Mouse (Mus musculus) kidney, postnatal 0 days (tissue): Measurements from ENCODE around the gene Abcc5. TPM values are rescaled to one million over a fixed set of nuclear protein-coding genes. Genes with fewer than 3 reads are reported as not detected.
A peak's percentile ranks its signal among the peaks of the same experiment; 100 is the strongest.
"Not testable (repeated sequence)": the region's sequence is repeated elsewhere in the genome, so short reads cannot be mapped to it uniquely, and the experiment has no call there.

Experiments
- ATAC-seq: fragments of 200-750 bp; cut with Nextera tagmentation; replicated peaks from 2 replicates; pipeline ENCODE4 v1.8.0; 2017; ENCODE audit warnings: low read depth, moderate number of reproducible peaks, moderate TSS enrichment, moderate library complexity; ENCODE audit not compliant: low FRiP score
- DNase-seq: peaks from one replicate; pipeline ENCODE4 v3.0.0-alpha.2; 2016; ENCODE audit warnings: low spot score
- H3K27ac ChIP-seq: fragments of 300-500 bp; sonication (generic); 2 replicates; pipeline ENCODE4 v1.5.1; 2014; ENCODE audit warnings: mild to moderate bottlenecking
- H3K27me3 ChIP-seq: fragments of 300-500 bp; sonication (generic); 2 replicates; pipeline ENCODE4 v1.6.1; 2014; ENCODE audit warnings: low read length, mixed read lengths; ENCODE audit not compliant: insufficient read depth
- H3K36me3 ChIP-seq: fragments of 300-500 bp; sonication (generic); 2 replicates; pipeline ENCODE4 v1.6.1; 2014; ENCODE audit warnings: low read length, mixed read lengths; ENCODE audit not compliant: insufficient read depth
- H3K4me1 ChIP-seq: fragments of 300-500 bp; sonication (generic); replicated peaks from 2 replicates; pipeline ENCODE4 v1.6.1; 2014; ENCODE audit warnings: antibody characterized with exemption, low read length, mixed read lengths; ENCODE audit not compliant: insufficient read depth
- H3K4me2 ChIP-seq: fragments of 300-500 bp; sonication (generic); 2 replicates; pipeline ENCODE4 v1.6.1; 2014; ENCODE audit warnings: mild to moderate bottlenecking, low read length, moderate library complexity, mixed read lengths
- H3K4me3 ChIP-seq: fragments of 300-500 bp; sonication (generic); replicated peaks from 2 replicates; pipeline ENCODE4 v1.5.1; 2014; ENCODE audit warnings: low read depth, low read length
- H3K9ac ChIP-seq: fragments of 300-500 bp; sonication (generic); 2 replicates; pipeline ENCODE4 v1.6.1; 2014; ENCODE audit warnings: low read depth, low read length
- H3K9me3 ChIP-seq: fragments of 300-500 bp; sonication (generic); replicated peaks from 2 replicates; pipeline ENCODE4 v1.6.1; 2016; ENCODE audit warnings: low read length, inconsistent platforms, mixed read lengths
- CTCF ChIP-seq: IDR thresholded peaks from 2 replicates; pipeline ENCODE4 v1.5.1; 2016; ENCODE audit warnings: antibody characterized with exemption, low read depth, mild to moderate bottlenecking, moderate library complexity
- WGBS: fragments of 180-500 bp; shearing (Covaris S2); extraction: QIAGEN DNeasy Blood & Tissue Kit; methylation state at CpG from one replicate; pipeline ENCODE4 v1.1.7; 2014; 5-methylcytosine and 5-hydroxymethylcytosine counted together
- polyA plus RNA-seq: library from polyadenylated mRNA; unstranded; fragments of >200 nt; fragmentation: Nextera tagmentation; extraction: Ambion mirVana; gene quantifications from 2 replicates; pipeline ENCODE4 v1.2.1, GENCODE M21; 2015

Abcc5 gene
- polyA plus RNA-seq, 1 experiment from 2014 or later = 35.7 TPM

DNA sequence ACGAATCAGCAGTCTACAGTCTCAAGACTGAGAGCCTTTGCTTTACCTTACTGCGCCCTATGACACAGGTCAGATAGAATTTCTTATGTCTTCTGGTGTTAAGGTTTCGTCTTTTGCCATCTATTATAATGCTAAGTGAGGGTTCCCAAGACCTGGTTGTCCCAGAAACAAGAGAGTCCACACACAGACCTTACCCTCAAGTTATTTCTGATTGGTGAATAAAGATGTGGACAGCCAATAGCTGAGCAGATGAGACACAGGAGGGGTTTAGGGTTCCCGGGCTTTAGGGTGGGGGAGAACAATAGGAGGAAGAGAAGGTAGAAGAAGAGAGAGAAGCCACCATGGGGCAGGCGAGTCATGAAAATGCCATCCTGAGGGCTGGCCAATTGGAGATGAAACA is 50.9 kb downstream of the Abcc5 start:
- 90% methylated on average over 5 of the region's 5 CpGs for whole genome bisulfite sequencing
- Histone ChIP-seq H3K4me2 (no peak overlapping the region), H3K27ac (no peak overlapping the region), H3K9ac (no peak overlapping the region), H3K36me3 (peaks cover 26% of the 10 kb centered on the region), H3K4me1 (no peaks in the 10 kb centered on the region), H3K4me3 (no peak overlapping the region), H3K9me3 (no peaks in the 10 kb centered on the region), H3K27me3 (no peaks in the 10 kb centered on the region)
- DNase-seq = no peak
- ATAC-seq = no peak
- TF ChIP-seq CTCF = no peak

DNA sequence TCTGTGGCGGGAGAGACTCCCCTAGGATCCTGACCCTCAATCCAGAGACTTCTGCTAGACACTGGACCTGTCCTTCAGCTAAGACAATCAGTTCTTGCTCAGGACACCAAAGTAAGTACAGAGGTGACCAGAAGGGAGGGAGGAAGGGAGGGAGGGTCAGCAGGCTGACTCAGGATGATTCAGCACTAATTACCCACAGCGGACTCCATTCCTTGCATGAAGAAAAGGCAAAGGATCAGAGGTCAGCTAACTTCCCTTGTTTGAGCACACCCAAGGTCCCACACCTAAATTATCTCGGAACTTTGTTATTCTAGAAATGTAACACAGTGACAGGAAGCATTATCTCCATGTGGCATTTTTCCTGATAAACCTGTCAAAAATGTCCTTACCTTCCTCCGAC is 54.5 kb downstream of the Abcc5 start:
- 55% methylated on average over 4 of the region's 4 CpGs for WGBS
- ATAC-seq (no peak), DNase-seq (no peak)
- no peaks in the 10 kb centered on the region for H3K4me1 ChIP-seq
- no peaks in the 10 kb centered on the region for H3K9me3 ChIP-seq
- H3K27ac ChIP-seq = no peak overlapping the region
- H3K4me2 ChIP-seq = no peak overlapping the region
- TF ChIP-seq CTCF = no peak
- no peaks in the 10 kb centered on the region for H3K27me3 ChIP-seq
- H3K4me3 ChIP-seq = no peak overlapping the region
- H3K36me3 ChIP-seq = peaks cover 35% of the 10 kb centered on the region
- no peak overlapping the region for H3K9ac ChIP-seq

DNA sequence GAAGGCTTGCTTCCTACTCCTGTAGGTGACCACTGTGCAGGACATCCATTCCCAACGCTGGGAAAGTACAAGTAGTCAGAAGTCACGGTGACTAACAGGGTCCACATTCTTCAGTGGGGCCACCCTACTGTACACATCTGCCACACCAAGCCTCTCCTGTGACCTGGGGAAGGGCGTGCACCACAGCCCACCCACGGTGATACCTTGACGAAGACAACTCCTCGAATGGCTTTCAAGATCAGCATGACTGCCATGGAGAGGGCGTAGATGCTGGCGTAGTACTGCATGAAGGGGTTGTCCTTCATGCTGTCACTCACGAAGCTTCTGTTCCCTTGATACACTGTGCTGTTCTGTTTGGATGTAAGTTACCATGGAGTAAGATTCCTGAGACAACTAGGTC is 58.0 kb downstream of the Abcc5 start:
- Histone ChIP-seq H3K9ac (no peak overlapping the region), H3K36me3 (peaks cover 34% of the 10 kb centered on the region), H3K9me3 (no peaks in the 10 kb centered on the region), H3K27me3 (no peaks in the 10 kb centered on the region), H3K4me2 (no peak overlapping the region), H3K27ac (no peak overlapping the region), H3K4me1 (no peaks in the 10 kb centered on the region), H3K4me3 (no peak overlapping the region)
- 94% methylated on average over 9 of the region's 9 CpGs for WGBS
- DNase-seq (no peak), ATAC-seq (no peak)
- TF ChIP-seq CTCF = no peak

DNA sequence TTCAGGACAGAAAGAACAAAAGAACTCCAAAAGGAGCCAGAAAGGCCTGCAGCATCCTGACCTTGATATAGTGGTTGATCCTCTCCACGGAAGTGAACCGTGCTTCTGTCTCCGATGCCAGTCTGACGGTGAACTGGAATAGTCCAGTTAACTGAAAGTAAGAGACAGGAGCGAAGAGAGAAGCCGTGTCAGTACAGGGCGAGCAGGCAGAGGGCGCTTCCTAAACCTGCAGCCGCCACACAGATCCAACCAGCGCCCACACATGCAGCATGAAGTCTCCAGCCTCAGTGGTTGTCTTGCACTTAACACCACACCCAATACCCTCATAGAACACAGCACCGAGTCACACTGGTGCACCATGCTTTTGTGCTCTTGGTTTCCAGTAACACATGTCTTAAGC is 64.1 kb downstream of the Abcc5 start:
- no peak for ATAC-seq
- no peak overlapping the region for H3K4me2 ChIP-seq

DNA sequence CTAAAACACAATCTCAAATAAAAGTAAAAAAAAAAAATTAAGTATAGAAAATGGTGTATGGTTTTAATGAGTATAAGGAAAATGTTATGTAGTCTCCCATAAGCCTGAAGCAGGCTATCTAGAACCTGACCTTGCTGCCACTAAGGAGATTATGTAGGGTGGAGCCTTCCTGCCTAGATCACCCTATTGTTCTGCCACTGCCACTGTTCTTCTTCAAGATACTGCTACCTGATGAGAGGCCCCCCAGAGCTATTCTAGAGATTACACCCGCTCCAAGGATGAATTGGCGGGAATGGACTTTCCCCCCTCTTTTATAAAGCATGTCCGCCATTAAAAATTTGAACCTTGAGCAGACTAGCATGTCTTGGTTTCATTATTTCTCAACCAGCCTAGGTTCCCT is 64.7 kb downstream of the Abcc5 start:
- H3K36me3 ChIP-seq = peaks cover 29% of the 10 kb centered on the region
- not testable (repeated sequence) for ATAC-seq
- 90% methylated on average over 3 of the region's 3 CpGs for WGBS

More for the DNA sequence above, 64.1 kb downstream of the Abcc5 start:
- Histone ChIP-seq H3K4me1 (no peaks in the 10 kb centered on the region), H3K36me3 (peaks cover 29% of the 10 kb centered on the region), H3K4me3 (no peak overlapping the region), H3K27ac (no peak overlapping the region), H3K9ac (no peak overlapping the region), H3K9me3 (no peaks in the 10 kb centered on the region), H3K27me3 (no peaks in the 10 kb centered on the region)
- no peak for DNase-seq
- 0 out of 2 replicates have a peak, but pooled peaks have one; percentile 3 for TF ChIP-seq CTCF
- 91% methylated on average over 11 of the region's 11 CpGs for WGBS

DNA sequence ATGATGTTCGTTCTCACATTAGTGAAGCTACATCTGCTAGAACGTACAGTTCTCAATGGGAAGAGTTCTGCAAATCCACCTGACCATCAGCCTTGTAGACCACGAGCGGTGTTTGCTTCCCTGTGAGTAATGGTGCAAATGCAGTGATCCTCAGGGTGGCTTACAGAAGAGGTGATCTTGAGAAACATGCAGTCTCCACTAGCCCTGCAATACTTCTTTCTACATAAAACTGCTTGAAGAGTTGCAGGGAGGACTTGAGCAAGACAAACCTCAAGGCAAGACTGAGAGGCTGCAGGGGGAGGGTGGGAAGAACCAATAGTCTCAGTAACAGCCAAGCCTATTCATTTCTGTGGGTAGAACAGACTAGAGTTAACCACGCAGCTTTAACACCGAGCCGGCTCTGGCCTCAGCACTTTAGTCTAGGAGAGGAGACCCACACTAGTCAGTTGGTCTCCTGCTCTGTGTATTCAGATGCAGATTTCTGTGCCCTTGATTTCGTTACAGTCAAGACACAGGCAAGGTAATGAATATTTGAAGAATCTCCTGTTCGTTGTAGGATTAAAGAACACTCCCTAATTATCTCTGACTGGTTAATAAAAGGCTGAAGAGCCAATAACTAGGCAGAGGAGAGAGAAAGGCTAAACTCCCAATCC is 66.4 kb downstream of the Abcc5 start:
- Histone ChIP-seq H3K9me3 (no peaks in the 10 kb centered on the region), H3K27ac (no peak overlapping the region), H3K4me2 (no peak overlapping the region), H3K27me3 (no peaks in the 10 kb centered on the region), H3K9ac (no peak overlapping the region), H3K36me3 (peaks cover 33% of the 10 kb centered on the region), H3K4me3 (no peak overlapping the region), H3K4me1 (no peaks in the 10 kb centered on the region)
- no peak for ATAC-seq
- no peak for TF ChIP-seq CTCF
- 79% methylated on average over 9 of the region's 9 CpGs for WGBS
- DNase-seq = no peak

More for the DNA sequence above, 64.7 kb downstream of the Abcc5 start:
- not testable (repeated sequence) for H3K27ac ChIP-seq, H3K27me3 ChIP-seq, H3K9ac ChIP-seq, H3K9me3 ChIP-seq, DNase-seq, H3K4me3 ChIP-seq, H3K4me2 ChIP-seq, H3K4me1 ChIP-seq

DNA sequence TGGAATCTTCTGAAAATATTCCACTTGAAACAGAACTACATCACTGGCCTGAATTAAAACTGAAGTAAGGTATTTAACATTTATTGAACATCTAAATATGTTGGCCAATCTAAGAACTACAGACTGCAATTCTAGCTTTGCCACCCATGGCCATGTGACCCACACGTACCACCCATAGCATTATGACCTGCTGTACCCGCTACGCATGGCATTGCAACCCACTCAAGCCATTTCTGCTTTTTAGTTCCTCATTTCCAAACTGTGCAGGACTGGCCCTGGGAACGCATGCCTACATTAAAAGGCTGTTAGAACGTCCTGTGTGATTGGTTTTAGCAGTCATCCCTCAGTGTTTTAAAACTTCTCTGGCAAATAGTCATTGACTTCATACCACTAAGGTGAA is 68.4 kb downstream of the Abcc5 start:
- Histone ChIP-seq H3K4me3 (no peak overlapping the region), H3K9ac (no peak overlapping the region), H3K36me3 (peaks cover 33% of the 10 kb centered on the region), H3K4me2 (no peak overlapping the region), H3K27me3 (no peaks in the 10 kb centered on the region), H3K4me1 (no peaks in the 10 kb centered on the region), H3K27ac (no peak overlapping the region), H3K9me3 (no peaks in the 10 kb centered on the region)
- ATAC-seq (no peak), DNase-seq (no peak)
- TF ChIP-seq CTCF = no peak
- WGBS = 94% methylated on average over 5 of the region's 5 CpGs
